Mouse (Mus musculus): ENCODE results near the gene Elf2. TPM values are rescaled to one million over a fixed set of nuclear protein-coding genes. Genes with fewer than 3 reads are reported as not detected.

Elf2 gene
- polyA plus RNA-seq, 1 experiment from 2014 or later = 37.3 TPM

- Histone ChIP-seq H3K27me3 (ENCODE audit: control insufficient read depth, insufficient read depth, low read length) (no peaks in the 10 kb centered on the region), H3K9me3 (ENCODE audit: control insufficient read depth, low read length) (no peaks in the 10 kb centered on the region), H3K9ac (replicated peaks; ENCODE audit: low read length) (0 out of 2 replicates have a peak overlapping the region, but pooled peaks have one; percentile 92), H3K4me1 (ENCODE audit: control insufficient read depth, insufficient read depth, low read length) (peaks cover 15% of the 10 kb centered on the region), H3K4me3 (replicated peaks; ENCODE audit: low read depth, low read length) (peak overlapping the region; percentile 91), H3K4me2 (ENCODE audit: low read length) (peak overlapping the region; percentile 63), H3K36me3 (ENCODE audit: control insufficient read depth, insufficient read depth, low read length) (no peaks in the 10 kb centered on the region), H3K27ac (replicated peaks; ENCODE audit: low read depth, low read length) (no peak overlapping the region)
- no peak for ATAC-seq (ENCODE audit: low FRiP score, low TSS enrichment)
- 96% methylated on average over 10 of the region's 10 CpGs for WGBS
- no peak for DNase-seq
Observed at GRCm38 (mm10) chr3:51225979-51226378, 114.5 kb downstream of the Elf2 start.

GRCm38 (mm10) chr3:51225226-51225750 lies 115.2 kb downstream of the Elf2 start:
- H3K27me3 ChIP-seq (ENCODE audit: control insufficient read depth, insufficient read depth, low read length) = no peaks in the 10 kb centered on the region
- H3K4me1 ChIP-seq (ENCODE audit: control insufficient read depth, insufficient read depth, low read length) = peaks cover 15% of the 10 kb centered on the region
- peak overlapping the region; percentile 99 for H3K27ac ChIP-seq (replicated peaks; ENCODE audit: low read depth, low read length)
- peak overlapping the region; percentile 92 for H3K9ac ChIP-seq (replicated peaks; ENCODE audit: low read length)
- DNase-seq (no peak), ATAC-seq (ENCODE audit: low FRiP score, low TSS enrichment) (peak; percentile 26)
- no peaks in the 10 kb centered on the region for H3K36me3 ChIP-seq (ENCODE audit: control insufficient read depth, insufficient read depth, low read length)
- H3K4me3 ChIP-seq (replicated peaks; ENCODE audit: low read depth, low read length) = peak overlapping the region; percentile 91
- under 1% methylated on average over 39 of the region's 39 CpGs for WGBS
- peak overlapping the region; percentile 63 for H3K4me2 ChIP-seq (ENCODE audit: low read length)
- H3K9me3 ChIP-seq (ENCODE audit: control insufficient read depth, low read length) = no peaks in the 10 kb centered on the region

- peak within 1 kb of the TSS; percentile 99 for H3K27ac ChIP-seq (replicated peaks; ENCODE audit: low read depth, low read length)
- H3K4me3 ChIP-seq (replicated peaks; ENCODE audit: low read depth, low read length) = peak within 1 kb of the TSS; percentile 91
- WGBS = under 1% methylated on average over 93 of the region's 100 CpGs
- peak; percentile 94 for DNase-seq
- peak within 1 kb of the TSS; percentile 92 for H3K9ac ChIP-seq (replicated peaks; ENCODE audit: low read length)
- peak within 1 kb of the TSS; percentile 63 for H3K4me2 ChIP-seq (ENCODE audit: low read length)
- H3K27me3 ChIP-seq (ENCODE audit: control insufficient read depth, insufficient read depth, low read length) = no peaks in the 10 kb centered on the region
- no peaks in the 10 kb centered on the region for H3K9me3 ChIP-seq (ENCODE audit: control insufficient read depth, low read length)
- ATAC-seq (ENCODE audit: low FRiP score, low TSS enrichment) = peak; percentile 92
- H3K4me1 ChIP-seq (ENCODE audit: control insufficient read depth, insufficient read depth, low read length) = peaks cover 15% of the 10 kb centered on the region
- H3K36me3 ChIP-seq (ENCODE audit: control insufficient read depth, insufficient read depth, low read length) = no peaks in the 10 kb centered on the region
Observed at GRCm38 (mm10) chr3:51224363-51225225, 115.9 kb downstream of the Elf2 start, which contains the start of gene Noct. Gene Noct, plus strand, starts transcription at chr3:51224447.

- H3K4me3 ChIP-seq (replicated peaks; ENCODE audit: low read depth, low read length) = peak overlapping the region; percentile 91
- 0 out of 2 replicates have a peak overlapping the region, but pooled peaks have one; percentile 99 for H3K27ac ChIP-seq (replicated peaks; ENCODE audit: low read depth, low read length)
- H3K9me3 ChIP-seq (ENCODE audit: control insufficient read depth, low read length) = no peaks in the 10 kb centered on the region
Observed at GRCm38 (mm10) chr3:51223556-51223955, 116.9 kb downstream of the Elf2 start.

GRCm38 (mm10) chr3:51222834-51223460 lies 117.5 kb downstream of the Elf2 start:
- Histone ChIP-seq H3K27ac (replicated peaks; ENCODE audit: low read depth, low read length) (no peak overlapping the region), H3K27me3 (ENCODE audit: control insufficient read depth, insufficient read depth, low read length) (no peaks in the 10 kb centered on the region), H3K4me2 (ENCODE audit: low read length) (no peak overlapping the region), H3K9ac (replicated peaks; ENCODE audit: low read length) (no peak overlapping the region), H3K4me3 (replicated peaks; ENCODE audit: low read depth, low read length) (no peak overlapping the region), H3K9me3 (ENCODE audit: control insufficient read depth, low read length) (no peaks in the 10 kb centered on the region), H3K4me1 (ENCODE audit: control insufficient read depth, insufficient read depth, low read length) (peaks cover 15% of the 10 kb centered on the region), H3K36me3 (ENCODE audit: control insufficient read depth, insufficient read depth, low read length) (no peaks in the 10 kb centered on the region)
- ATAC-seq (ENCODE audit: low FRiP score, low TSS enrichment) (no peak), DNase-seq (no peak)
- WGBS = 73% methylated on average over 10 of the region's 10 CpGs

More at GRCm38 (mm10) chr3:51223556-51223955, 116.9 kb downstream of the Elf2 start:
- ATAC-seq (ENCODE audit: low FRiP score, low TSS enrichment) = no peak
- WGBS = 19% methylated on average over 5 of the region's 5 CpGs
- Histone ChIP-seq H3K36me3 (ENCODE audit: control insufficient read depth, insufficient read depth, low read length) (no peaks in the 10 kb centered on the region), H3K4me1 (ENCODE audit: control insufficient read depth, insufficient read depth, low read length) (peaks cover 15% of the 10 kb centered on the region), H3K27me3 (ENCODE audit: control insufficient read depth, insufficient read depth, low read length) (no peaks in the 10 kb centered on the region), H3K9ac (replicated peaks; ENCODE audit: low read length) (no peak overlapping the region), H3K4me2 (ENCODE audit: low read length) (peak overlapping the region; percentile 63)
- no peak for DNase-seq

- Histone ChIP-seq H3K27me3 (ENCODE audit: control insufficient read depth, insufficient read depth, low read length) (no peaks in the 10 kb centered on the region), H3K27ac (replicated peaks; ENCODE audit: low read depth, low read length) (no peak overlapping the region), H3K4me2 (ENCODE audit: low read length) (no peak overlapping the region), H3K4me3 (replicated peaks; ENCODE audit: low read depth, low read length) (no peak overlapping the region), H3K4me1 (ENCODE audit: control insufficient read depth, insufficient read depth, low read length) (peaks cover 15% of the 10 kb centered on the region), H3K9me3 (ENCODE audit: control insufficient read depth, low read length) (no peaks in the 10 kb centered on the region), H3K9ac (replicated peaks; ENCODE audit: low read length) (no peak overlapping the region), H3K36me3 (ENCODE audit: control insufficient read depth, insufficient read depth, low read length) (no peaks in the 10 kb centered on the region)
- 89% methylated on average over 6 of the region's 6 CpGs for WGBS
- no peak for DNase-seq
- no peak for ATAC-seq (ENCODE audit: low FRiP score, low TSS enrichment)
Observed at GRCm38 (mm10) chr3:51222302-51222701, 118.2 kb downstream of the Elf2 start.

- H3K36me3 ChIP-seq (ENCODE audit: control insufficient read depth, insufficient read depth, low read length) = no peaks in the 10 kb centered on the region
- H3K4me1 ChIP-seq (ENCODE audit: control insufficient read depth, insufficient read depth, low read length) = peaks cover 14% of the 10 kb centered on the region
- 85% methylated on average over 8 of the region's 8 CpGs for WGBS
- H3K4me2 ChIP-seq (ENCODE audit: low read length) = no peak overlapping the region
- H3K4me3 ChIP-seq (replicated peaks; ENCODE audit: low read depth, low read length) = no peak overlapping the region
- no peak for ATAC-seq (ENCODE audit: low FRiP score, low TSS enrichment)
- no peaks in the 10 kb centered on the region for H3K27me3 ChIP-seq (ENCODE audit: control insufficient read depth, insufficient read depth, low read length)
- no peak overlapping the region for H3K9ac ChIP-seq (replicated peaks; ENCODE audit: low read length)
- no peaks in the 10 kb centered on the region for H3K9me3 ChIP-seq (ENCODE audit: control insufficient read depth, low read length)
- DNase-seq = no peak
- H3K27ac ChIP-seq (replicated peaks; ENCODE audit: low read depth, low read length) = no peak overlapping the region
Observed at GRCm38 (mm10) chr3:51221847-51222246, 118.6 kb downstream of the Elf2 start.

- H3K9ac ChIP-seq (replicated peaks; ENCODE audit: low read length) = no peak overlapping the region
- ATAC-seq (ENCODE audit: low FRiP score, low TSS enrichment) (no peak), DNase-seq (no peak)
- no peak overlapping the region for H3K4me3 ChIP-seq (replicated peaks; ENCODE audit: low read depth, low read length)
- H3K36me3 ChIP-seq (ENCODE audit: control insufficient read depth, insufficient read depth, low read length) = no peaks in the 10 kb centered on the region
- no peaks in the 10 kb centered on the region for H3K9me3 ChIP-seq (ENCODE audit: control insufficient read depth, low read length)
- H3K4me1 ChIP-seq (ENCODE audit: control insufficient read depth, insufficient read depth, low read length) = peaks cover 4% of the 10 kb centered on the region
- no peak overlapping the region for H3K4me2 ChIP-seq (ENCODE audit: low read length)
- WGBS = 56% methylated on average over 4 of the region's 4 CpGs
- no peak overlapping the region for H3K27ac ChIP-seq (replicated peaks; ENCODE audit: low read depth, low read length)
- H3K27me3 ChIP-seq (ENCODE audit: control insufficient read depth, insufficient read depth, low read length) = no peaks in the 10 kb centered on the region
Observed at GRCm38 (mm10) chr3:51220846-51221245, 119.6 kb downstream of the Elf2 start.

Measured in midbrain, embryonic 14.5 days (tissue).